Mouse (Mus musculus): ENCODE data around the gene Epm2aip1. TPM values are rescaled to one million over a fixed set of nuclear protein-coding genes. Genes with fewer than 3 reads are reported as not detected.

Epm2aip1 gene
- polyA plus RNA-seq, 1 experiment from 2014 or later = 49.0 TPM

DNA sequence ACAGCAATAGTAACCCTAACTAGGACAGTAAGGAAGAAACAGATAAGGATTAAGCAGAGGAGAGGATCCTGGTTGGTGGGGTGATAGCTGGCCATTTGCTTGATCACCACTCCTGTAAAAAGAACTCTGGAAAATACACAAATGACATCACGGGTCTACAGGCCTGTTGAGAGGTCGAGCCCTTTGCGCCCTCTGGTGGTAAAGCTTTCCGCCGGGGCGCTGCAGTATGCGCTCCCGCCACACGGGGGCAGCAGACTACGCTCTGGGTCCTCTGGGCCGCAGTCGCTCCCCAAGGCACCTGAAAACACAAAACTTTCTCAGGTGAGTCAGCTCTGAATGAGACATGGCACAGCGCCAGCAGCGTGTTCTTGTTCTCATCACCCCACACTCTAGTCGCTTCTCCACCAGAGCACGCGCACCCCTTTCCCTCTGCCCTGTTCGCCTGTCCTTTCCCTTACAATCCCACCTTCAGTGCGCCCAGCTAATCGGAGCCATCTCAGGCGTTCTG lies 18.2 kb downstream of the Epm2aip1 start:
- WGBS = 14% methylated on average over 21 of the region's 21 CpGs

DNA sequence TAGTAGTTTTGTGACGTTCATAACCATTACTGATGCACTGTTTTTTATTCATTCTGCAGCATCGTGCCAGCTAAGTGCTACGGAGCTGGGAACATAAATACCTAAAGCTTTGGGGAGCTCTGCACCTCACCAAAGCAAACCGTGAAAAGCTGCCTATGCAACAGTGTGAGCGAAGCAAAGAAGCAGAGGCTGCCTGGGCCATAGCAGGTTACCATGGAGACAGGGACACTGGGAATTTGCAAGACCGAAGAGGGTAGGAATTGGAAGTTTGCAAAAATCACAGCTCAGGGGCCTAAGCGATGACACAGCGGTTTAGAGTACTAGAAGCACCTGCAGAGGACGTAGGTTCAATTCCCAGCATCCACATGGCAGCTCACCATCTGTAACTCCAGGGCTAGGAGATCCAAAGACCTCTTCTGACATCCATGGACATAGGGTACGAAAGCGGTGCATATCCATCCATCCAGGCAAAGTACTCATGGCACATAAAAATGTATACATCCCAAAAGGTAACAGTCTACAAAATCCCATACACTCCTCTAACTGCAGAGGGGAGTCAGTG lies 18.9 kb downstream of the Epm2aip1 start:
- 70% methylated on average over 11 of the region's 11 CpGs for WGBS
- Histone ChIP-seq H3K4me3 (no peak overlapping the region), H3K27me3 (no peaks in the 10 kb centered on the region), H3K36me3 (no peaks in the 10 kb centered on the region), H3K4me2 (replicated peaks) (no peak overlapping the region), H3K27ac (no peak overlapping the region), H3K9me3 (replicated peaks) (no peaks in the 10 kb centered on the region), H3K9ac (no peak overlapping the region), H3K4me1 (peaks cover 3% of the 10 kb centered on the region; the same call in 1 of the 2 replicates)
- ATAC-seq (ENCODE audit: low FRiP score) = no peak

More for the DNA sequence above, 18.2 kb downstream of the Epm2aip1 start:
- Histone ChIP-seq H3K27me3 (no peaks in the 10 kb centered on the region), H3K9me3 (replicated peaks) (no peaks in the 10 kb centered on the region), H3K4me2 (replicated peaks) (no peak overlapping the region), H3K27ac (no peak overlapping the region), H3K4me1 (peaks cover 10% of the 10 kb centered on the region; the same call in 1 of the 2 replicates), H3K4me3 (no peak overlapping the region), H3K36me3 (no peaks in the 10 kb centered on the region), H3K9ac (no peak overlapping the region)
- peak; percentile 56 for ATAC-seq (ENCODE audit: low FRiP score)

DNA sequence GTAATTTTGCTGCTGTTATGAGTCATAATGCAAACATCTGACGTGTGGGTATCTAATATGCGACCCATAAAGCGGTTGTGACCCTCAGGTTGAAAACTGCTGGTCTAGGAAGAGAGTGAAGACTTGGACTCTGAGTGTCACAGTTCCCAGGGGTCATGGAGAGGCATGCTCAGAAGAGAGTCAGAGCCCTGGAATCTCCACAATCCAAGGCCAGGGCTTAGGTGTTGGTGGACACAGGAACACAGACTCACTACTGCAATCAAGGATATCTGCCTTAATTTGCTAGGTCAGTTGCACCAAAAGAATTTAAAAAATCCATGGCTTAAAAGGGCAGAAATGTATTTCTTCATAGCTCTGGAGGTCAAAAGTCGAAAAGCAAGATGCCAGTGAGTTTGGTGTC lies 21.5 kb downstream of the Epm2aip1 start:
- H3K4me1 ChIP-seq = no peaks in the 10 kb centered on the region
- no peaks in the 10 kb centered on the region for H3K36me3 ChIP-seq
- no peak overlapping the region for H3K4me3 ChIP-seq
- no peak for ATAC-seq (ENCODE audit: low FRiP score)
- H3K4me2 ChIP-seq (replicated peaks) = no peak overlapping the region
- no peaks in the 10 kb centered on the region for H3K27me3 ChIP-seq
- 84% methylated on average over 4 of the region's 4 CpGs for WGBS
- no peak overlapping the region for H3K27ac ChIP-seq
- H3K9me3 ChIP-seq (replicated peaks) = no peaks in the 10 kb centered on the region
- H3K9ac ChIP-seq = no peak overlapping the region

DNA sequence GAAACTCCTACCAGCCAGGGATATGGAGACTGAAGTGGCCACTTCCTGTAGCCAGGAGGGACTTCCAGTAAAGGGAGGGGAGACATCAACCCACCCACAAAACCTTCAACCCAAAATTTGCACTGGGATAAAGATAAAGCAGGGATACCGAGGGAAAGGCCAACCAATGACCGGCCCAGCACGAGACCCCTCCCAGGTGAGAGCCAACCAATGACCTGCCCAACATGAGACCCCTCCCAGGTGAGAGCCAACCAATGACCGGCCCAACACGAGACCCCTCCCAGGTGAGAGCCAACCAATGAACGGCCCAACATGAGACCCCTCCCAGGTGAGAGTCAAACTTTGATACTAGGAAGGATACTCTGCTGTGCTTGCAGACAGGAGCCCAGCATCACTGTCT lies 23.2 kb downstream of the Epm2aip1 start:
- H3K27me3 ChIP-seq = no peaks in the 10 kb centered on the region
- H3K27ac ChIP-seq = no peak overlapping the region
- ATAC-seq (ENCODE audit: low FRiP score) = no peak
- no peaks in the 10 kb centered on the region for H3K4me1 ChIP-seq
- H3K9me3 ChIP-seq (replicated peaks) = no peaks in the 10 kb centered on the region
- no peaks in the 10 kb centered on the region for H3K36me3 ChIP-seq
- H3K4me2 ChIP-seq (replicated peaks) = no peak overlapping the region
- no peak overlapping the region for H3K4me3 ChIP-seq
- H3K9ac ChIP-seq = no peak overlapping the region
- WGBS = 96% methylated on average over 6 of the region's 6 CpGs

DNA sequence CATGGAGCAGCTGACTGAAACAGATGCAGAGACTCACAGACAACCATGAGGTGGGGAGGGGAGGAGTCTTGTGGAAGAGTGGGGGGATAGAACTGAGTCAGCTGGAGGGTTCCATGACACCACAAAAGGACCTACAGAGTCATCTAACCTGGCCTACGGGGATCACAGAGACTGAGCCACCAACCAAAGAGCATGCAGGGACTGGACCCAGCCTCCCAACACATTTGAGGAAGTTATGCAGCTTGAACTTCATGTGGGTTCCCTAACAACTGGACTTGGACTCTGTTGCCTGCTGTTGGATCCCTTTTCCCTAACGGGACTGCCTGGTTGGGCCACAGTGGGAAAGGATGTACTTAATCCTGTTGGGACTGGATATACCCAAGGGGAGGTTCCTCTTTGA lies 23.6 kb downstream of the Epm2aip1 start:
- Histone ChIP-seq H3K4me3 (no peak overlapping the region), H3K27ac (no peak overlapping the region), H3K9me3 (replicated peaks) (no peaks in the 10 kb centered on the region), H3K4me1 (no peaks in the 10 kb centered on the region), H3K36me3 (no peaks in the 10 kb centered on the region), H3K4me2 (replicated peaks) (no peak overlapping the region), H3K9ac (no peak overlapping the region), H3K27me3 (no peaks in the 10 kb centered on the region)
- no peak for ATAC-seq (ENCODE audit: low FRiP score)
- 72% methylated on average over 2 of the region's 2 CpGs for WGBS

DNA sequence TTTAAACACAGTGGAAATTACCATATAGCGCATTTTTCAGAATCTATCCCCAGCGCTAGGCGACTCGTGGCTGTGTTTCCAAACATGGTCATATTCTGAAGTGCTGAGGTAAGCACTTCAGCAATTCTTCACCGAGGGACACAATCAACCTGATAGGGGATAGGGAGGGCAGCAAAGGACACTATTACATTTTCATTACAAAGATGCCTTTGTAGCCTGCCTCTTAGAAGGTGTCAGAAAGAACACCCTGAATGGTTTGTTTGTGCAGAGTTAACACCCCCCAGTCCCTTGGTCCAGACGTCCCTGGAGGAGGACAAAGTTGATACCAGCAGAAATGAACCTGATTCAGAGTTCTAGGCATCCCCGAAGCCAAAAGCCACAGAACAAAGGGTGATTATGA lies 24.7 kb downstream of the Epm2aip1 start:
- no peak for ATAC-seq (ENCODE audit: low FRiP score)

DNA sequence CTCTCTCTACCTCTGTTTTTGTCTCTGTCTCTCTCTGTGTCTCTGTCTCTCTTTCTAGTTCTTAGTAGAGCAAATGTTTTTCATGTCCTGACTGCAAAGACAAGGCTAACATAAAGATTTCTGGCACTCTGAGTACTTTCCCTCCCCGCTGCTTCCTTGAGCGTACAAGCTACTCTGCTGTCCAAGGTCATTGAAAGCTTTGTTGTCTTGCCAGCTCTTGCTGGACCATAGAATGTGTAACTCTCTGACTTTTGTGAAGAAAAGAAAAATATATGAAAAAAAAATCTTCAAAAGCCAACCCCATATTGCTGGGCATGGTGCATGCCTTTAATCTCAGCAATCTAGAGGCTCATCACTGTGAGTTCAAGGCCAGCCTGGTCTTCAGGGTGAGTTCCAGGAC lies 26.9 kb downstream of the Epm2aip1 start:
- Histone ChIP-seq H3K9ac (no peak overlapping the region), H3K4me3 (no peak overlapping the region), H3K27me3 (no peaks in the 10 kb centered on the region), H3K4me1 (no peaks in the 10 kb centered on the region), H3K4me2 (replicated peaks) (no peak overlapping the region), H3K36me3 (no peaks in the 10 kb centered on the region), H3K27ac (no peak overlapping the region), H3K9me3 (replicated peaks) (no peaks in the 10 kb centered on the region)
- 87% methylated on average over 2 of the region's 2 CpGs for WGBS
- no peak for ATAC-seq (ENCODE audit: low FRiP score)

More for the DNA sequence above, 24.7 kb downstream of the Epm2aip1 start:
- Histone ChIP-seq H3K9me3 (replicated peaks) (no peaks in the 10 kb centered on the region), H3K36me3 (no peaks in the 10 kb centered on the region), H3K9ac (no peak overlapping the region), H3K27ac (no peak overlapping the region), H3K27me3 (no peaks in the 10 kb centered on the region), H3K4me1 (no peaks in the 10 kb centered on the region), H3K4me3 (no peak overlapping the region), H3K4me2 (replicated peaks) (no peak overlapping the region)
- 76% methylated on average over 7 of the region's 7 CpGs for WGBS

DNA sequence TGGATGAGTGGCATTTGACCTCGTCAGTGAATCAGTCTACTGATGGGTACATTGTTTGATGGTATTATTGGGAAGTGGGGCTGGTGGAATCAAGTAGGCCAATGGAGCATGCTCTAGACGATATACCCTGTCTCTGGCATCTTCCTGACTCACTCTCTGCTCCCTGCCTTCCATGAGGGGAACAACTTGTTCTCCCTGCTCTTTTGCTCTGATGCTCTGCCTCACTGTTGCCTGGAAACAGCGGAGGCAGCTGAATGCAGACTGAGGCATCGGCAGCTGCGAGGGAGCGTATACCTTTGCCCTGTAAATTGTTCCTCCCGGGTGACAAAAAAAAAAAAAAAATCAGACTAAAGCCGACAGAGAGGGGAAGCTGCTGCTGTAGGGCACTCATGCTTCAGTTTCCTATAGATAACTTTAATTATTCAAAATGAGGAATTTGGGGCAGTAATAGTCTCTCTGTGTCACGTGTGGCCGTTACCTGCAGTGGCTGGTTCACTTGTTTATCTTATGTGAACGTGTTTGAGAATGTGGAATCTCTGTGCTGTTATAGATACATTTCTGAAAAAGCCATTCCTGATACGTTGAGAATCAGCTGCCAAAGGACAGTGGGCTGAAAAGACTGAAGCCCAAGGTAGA lies 30.6 kb downstream of the Epm2aip1 start:
- Histone ChIP-seq H3K9me3 (replicated peaks) (no peaks in the 10 kb centered on the region), H3K4me1 (no peaks in the 10 kb centered on the region), H3K4me3 (no peak overlapping the region), H3K27me3 (no peaks in the 10 kb centered on the region), H3K27ac (no peak overlapping the region), H3K9ac (no peak overlapping the region), H3K4me2 (replicated peaks) (no peak overlapping the region), H3K36me3 (no peaks in the 10 kb centered on the region)
- WGBS = 54% methylated on average over 12 of the region's 12 CpGs
- ATAC-seq (ENCODE audit: low FRiP score) = no peak

DNA sequence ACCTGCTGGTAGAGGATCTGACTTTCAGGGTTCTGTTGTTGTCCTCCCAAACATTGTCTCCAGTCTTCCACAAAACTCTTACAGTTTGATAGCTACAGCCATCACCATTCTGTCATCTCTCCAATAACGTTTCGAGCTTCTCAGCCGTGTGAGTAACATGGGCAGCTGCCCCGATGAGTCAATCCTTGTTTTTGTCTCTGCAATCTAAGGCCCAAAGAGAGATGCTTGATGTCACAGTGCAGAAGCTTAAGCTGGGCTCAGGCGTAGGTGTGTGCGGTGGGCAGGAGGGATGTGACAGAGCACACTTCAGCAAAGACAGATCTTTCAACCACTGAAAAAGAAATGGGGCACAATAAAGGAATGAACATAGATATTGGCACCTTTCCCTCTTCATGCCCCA lies 32.3 kb downstream of the Epm2aip1 start:
- H3K9ac ChIP-seq = no peak overlapping the region
- H3K4me2 ChIP-seq (replicated peaks) = no peak overlapping the region
- no peaks in the 10 kb centered on the region for H3K9me3 ChIP-seq (replicated peaks)
- H3K27me3 ChIP-seq = peaks cover 3% of the 10 kb centered on the region
- no peak overlapping the region for H3K4me3 ChIP-seq
- no peaks in the 10 kb centered on the region for H3K36me3 ChIP-seq
- WGBS = 91% methylated on average over 6 of the region's 6 CpGs
- no peak for ATAC-seq (ENCODE audit: low FRiP score)
- H3K27ac ChIP-seq = no peak overlapping the region
- H3K4me1 ChIP-seq = no peaks in the 10 kb centered on the region

DNA sequence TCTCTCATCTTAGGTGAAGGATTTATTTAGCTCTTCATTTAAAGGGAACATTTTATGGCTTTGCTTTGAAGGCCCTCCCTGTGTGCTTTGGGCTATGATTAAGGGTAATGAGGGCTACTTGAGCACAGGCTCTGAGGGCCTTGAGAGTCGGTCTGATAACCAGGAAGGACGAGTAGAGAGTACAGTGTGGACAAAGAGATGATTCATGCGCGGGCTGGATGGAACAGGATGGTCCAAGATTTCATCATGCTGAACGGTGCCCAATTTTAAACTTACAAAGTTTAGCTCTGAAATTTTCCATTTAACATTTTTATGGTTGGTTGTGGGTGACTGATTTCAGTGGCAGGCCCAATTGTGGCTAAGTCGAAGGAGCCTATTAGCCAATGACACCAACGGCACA lies 34.4 kb downstream of the Epm2aip1 start:
- 88% methylated on average over 7 of the region's 7 CpGs for WGBS
- H3K4me2 ChIP-seq (replicated peaks) = no peak overlapping the region
- no peak for ATAC-seq (ENCODE audit: low FRiP score)

DNA sequence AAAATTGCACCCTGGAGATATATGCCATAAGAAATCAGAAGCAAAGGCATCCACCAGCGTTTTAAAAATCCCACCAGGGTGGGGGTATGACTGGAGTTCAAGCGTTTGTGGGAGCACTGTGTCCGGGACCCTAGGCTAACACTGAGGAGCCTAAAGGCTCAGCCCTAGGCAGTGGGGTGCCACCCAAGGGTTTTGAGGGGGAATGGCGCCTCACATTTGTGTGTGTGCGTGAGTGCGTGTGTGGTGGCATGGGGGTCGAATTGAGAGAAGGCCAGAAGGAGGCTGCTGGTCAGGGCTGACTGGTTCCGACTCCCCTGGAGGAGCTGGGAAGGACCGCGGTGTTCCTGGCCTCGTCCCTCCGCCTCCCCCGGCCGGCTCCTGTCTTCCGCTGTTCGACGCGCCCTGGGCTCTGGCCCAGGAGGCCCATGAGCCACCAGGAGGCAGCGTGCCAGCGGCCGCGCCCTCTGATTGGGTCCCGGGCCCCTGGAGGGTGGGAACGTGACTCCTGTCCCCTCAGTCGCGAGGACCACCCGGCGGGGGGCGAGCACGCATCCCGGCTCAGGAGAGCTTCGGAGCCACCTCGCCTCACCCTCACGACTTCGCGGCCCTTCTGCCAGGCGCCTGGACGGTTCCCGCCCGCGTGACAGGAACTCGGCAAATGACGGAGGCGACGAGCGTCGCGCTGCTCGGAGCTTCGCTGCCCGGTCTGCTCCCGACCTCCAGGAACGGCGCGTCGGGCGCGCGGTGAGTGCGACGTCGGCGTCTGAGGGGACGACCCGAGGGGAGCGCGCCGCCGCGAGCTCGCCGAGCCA lies 39.5 kb downstream of the Epm2aip1 start, which contains the start of gene Trank1:
Gene Trank1, plus strand, starts transcription at position 709 of the 812 bp plus-strand sequence.
- Histone ChIP-seq H3K4me2 (replicated peaks) (peak within 1 kb of the TSS; percentile 96), H3K27ac (no peak within 1 kb of the TSS), H3K27me3 (peaks cover 62% of the 10 kb centered on the region), H3K4me1 (peaks cover 14% of the 10 kb centered on the region), H3K4me3 (peak within 1 kb of the TSS; percentile 54), H3K36me3 (no peaks in the 10 kb centered on the region), H3K9ac (peak within 1 kb of the TSS; percentile 56), H3K9me3 (replicated peaks) (peaks cover 8% of the 10 kb centered on the region)
- WGBS = 9% methylated on average over 68 of the region's 72 CpGs
- ATAC-seq (ENCODE audit: low FRiP score) = peak; percentile 63

More for the DNA sequence above, 34.4 kb downstream of the Epm2aip1 start:
- Histone ChIP-seq H3K36me3 (no peaks in the 10 kb centered on the region), H3K9ac (no peak overlapping the region), H3K9me3 (replicated peaks) (peaks cover 5% of the 10 kb centered on the region; the same call in 1 of the 2 replicates), H3K27ac (no peak overlapping the region), H3K27me3 (peaks cover 24% of the 10 kb centered on the region), H3K4me1 (no peaks in the 10 kb centered on the region), H3K4me3 (no peak overlapping the region)

DNA sequence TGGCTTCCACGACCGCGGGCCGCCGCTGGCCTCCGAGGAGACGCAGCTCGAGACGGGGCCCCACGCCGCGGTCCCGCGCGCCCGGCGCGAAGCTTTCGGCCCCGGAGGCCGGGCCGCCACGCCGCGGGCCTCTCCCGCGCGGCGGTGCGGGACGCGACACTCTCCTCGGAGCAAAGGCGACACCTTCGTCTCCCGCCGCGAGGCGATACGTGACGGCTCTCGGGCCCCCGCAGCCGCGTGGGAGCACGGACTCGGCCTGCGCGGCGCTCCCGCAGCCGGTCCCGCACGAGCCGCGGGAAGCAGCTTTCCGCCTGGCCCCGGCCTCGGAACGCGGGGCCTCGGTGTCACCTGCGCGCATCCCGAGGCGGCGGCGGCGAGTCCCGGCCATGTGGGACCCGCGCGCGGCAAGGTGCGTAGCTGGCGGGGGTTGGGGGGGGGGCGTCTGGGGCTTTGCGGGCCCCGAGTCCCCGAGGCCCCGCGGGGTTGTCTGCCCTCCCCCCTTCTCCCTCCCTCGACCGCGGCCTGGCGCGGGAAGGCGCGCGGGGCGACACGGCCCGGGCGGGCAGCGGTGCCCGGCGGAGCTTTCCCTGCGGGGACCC lies 40.2 kb downstream of the Epm2aip1 start:
- H3K27ac ChIP-seq = no peak overlapping the region
- peak overlapping the region; percentile 96 for H3K4me2 ChIP-seq (replicated peaks)
- H3K4me3 ChIP-seq = peak overlapping the region; percentile 54
- H3K4me1 ChIP-seq = peaks cover 14% of the 10 kb centered on the region
- H3K9me3 ChIP-seq (replicated peaks) = peaks cover 8% of the 10 kb centered on the region
- no peaks in the 10 kb centered on the region for H3K36me3 ChIP-seq
- peak overlapping the region; percentile 56 for H3K9ac ChIP-seq
- H3K27me3 ChIP-seq = peaks cover 62% of the 10 kb centered on the region
- ATAC-seq (ENCODE audit: low FRiP score) = peak; percentile 40
- 1% methylated on average over 82 of the region's 98 CpGs for WGBS

All from hindbrain, embryonic 12.5 days (tissue).